Mouse (Mus musculus) spleen, postnatal 4 days (tissue): ENCODE data around the gene Qrich1.
"Not testable (repeated sequence)": the region's sequence is repeated elsewhere in the genome, so short reads cannot be mapped to it uniquely, and the experiment has no call there.

ENCODE experiments used
- DNase-seq, 2 experiments: peaks; one replicate each; pipeline ENCODE4 v3.0.0; 2022; ENCODE audit warnings: low spot score in 2 of 2

Qrich1 gene

GRCm38 (mm10) chr9:108579344-108579690 is 62.7 kb downstream of the Qrich1 start:
- no peak for DNase-seq

GRCm38 (mm10) chr9:108587571-108588180 is 71.1 kb downstream of the Qrich1 start:
- DNase-seq = no peak

- DNase-seq = no peak
Measured at GRCm38 (mm10) chr9:108589229-108589628, 72.6 kb downstream of the Qrich1 start.

GRCm38 (mm10) chr9:108591462-108591861 is 74.9 kb downstream of the Qrich1 start:
- DNase-seq = no peak

- no peak for DNase-seq
Measured at GRCm38 (mm10) chr9:108594354-108594753, 77.7 kb downstream of the Qrich1 start.

GRCm38 (mm10) chr9:108596998-108597764 is 80.6 kb downstream of the Qrich1 start, which contains the start of gene P4htm:
Gene P4htm, minus strand, starts transcription at chr9:108597667.
- peak; percentile 42 to 75 for DNase-seq

GRCm38 (mm10) chr9:108599021-108599566 is 82.5 kb downstream of the Qrich1 start:
- DNase-seq = no peak

- no peak for DNase-seq
Measured at GRCm38 (mm10) chr9:108600011-108600410, 83.4 kb downstream of the Qrich1 start.

GRCm38 (mm10) chr9:108601986-108602385 is 85.4 kb downstream of the Qrich1 start:
- DNase-seq = no peak

GRCm38 (mm10) chr9:108607929-108608328 is 91.3 kb downstream of the Qrich1 start:
- DNase-seq = not testable (repeated sequence)

- DNase-seq = no peak
Measured at GRCm38 (mm10) chr9:108608889-108609288, 92.3 kb downstream of the Qrich1 start.
